In the genomic region with DNA sequence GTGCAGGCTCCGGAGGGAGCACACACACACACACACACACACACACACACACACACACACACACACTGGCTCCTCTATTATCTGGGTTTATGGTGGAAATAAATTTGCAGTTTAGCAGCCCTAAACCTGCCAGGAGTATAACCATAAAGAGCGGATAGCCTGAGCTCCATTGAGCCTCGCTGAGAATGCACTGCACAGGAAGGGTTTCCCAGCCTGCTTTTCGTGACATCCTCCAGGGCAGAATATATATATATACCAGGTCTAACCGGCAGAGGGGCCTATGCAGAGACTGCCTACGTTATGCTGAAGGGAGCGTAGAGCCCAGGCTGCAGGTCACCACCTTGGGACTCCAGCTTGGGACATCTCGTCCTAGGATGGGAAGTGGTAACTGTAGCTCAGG, we compare ENCODE assay signal across 18 mouse cellular contexts. TPM values are rescaled to one million over a fixed set of nuclear protein-coding genes. Genes with fewer than 3 reads are reported as not detected.
DNase-seq lines count a peak whose midpoint lies in the region; ATAC-seq lines count a peak whose summit lies in the region.
"Had no signal": no experiment of that assay in that cellular context is flagged by ENCODE, and none has a peak within 500 bp of the region (broad histone marks: within the 10 kb centered on the region; RNA-seq: fewer than 3 reads in every experiment).

No protein-coding gene starts in this region.

- no peak overlapping the region for H3K9ac ChIP-seq in heart, embryonic 12.5 days
- no peak overlapping the region for H3K9ac ChIP-seq in neural tube, embryonic 11.5 days (ENCODE audit: low read length)
- no peak overlapping the region for H3K9ac ChIP-seq in midbrain, embryonic 12.5 days (replicated peaks)
- H3K9ac ChIP-seq: embryonic facial prominence, embryonic 13.5 days had no signal

- no peak overlapping the region for H3K4me3 ChIP-seq in heart, embryonic 12.5 days
- no peak overlapping the region for H3K4me3 ChIP-seq in neural tube, embryonic 11.5 days (ENCODE audit: low read depth, low read length)
- no peak overlapping the region for H3K4me3 ChIP-seq in midbrain, embryonic 12.5 days
- H3K4me3 ChIP-seq: embryonic facial prominence, embryonic 13.5 days had no signal

- no peak for DNase-seq in heart, adult 11 months
- no peak for DNase-seq in neural tube, embryonic 11.5 days (ENCODE audit: low spot score)
- DNase-seq in neural tube, embryonic 10.5 days (ENCODE audit: extremely low spot score, low spot score) = no peak
- no peak for DNase-seq in embryo, embryonic 10 days (ENCODE audit: low spot score)
- DNase-seq in Muller cell, postnatal 12 days (ENCODE audit: inconsistent ontology term) = no peak
- DNase-seq: adrenal gland, postnatal 36 days; cerebellum, postnatal 14 days; gastrocnemius, postnatal 14 days; kidney, postnatal 14 days; layer of hippocampus, adult 9-11 months; lung, adult 18-20 months; right cerebral cortex, adult 18-20 months; thymus, postnatal 36 days had no signal

- 55% methylated on average over 8 of the region's 8 CpGs for WGBS in heart, embryonic 12.5 days
- WGBS in neural tube, embryonic 11.5 days = 44% methylated on average over 8 of the region's 8 CpGs
- 71% methylated on average over 8 of the region's 8 CpGs for WGBS in midbrain, embryonic 12.5 days

- no peaks in the 10 kb centered on the region for H3K9me3 ChIP-seq in heart, embryonic 12.5 days (replicated peaks)
- H3K9me3 ChIP-seq in neural tube, embryonic 11.5 days (ENCODE audit: control insufficient read depth, low read length) = no peaks in the 10 kb centered on the region
- no peaks in the 10 kb centered on the region for H3K9me3 ChIP-seq in midbrain, embryonic 12.5 days
- H3K9me3 ChIP-seq: embryonic facial prominence, embryonic 13.5 days; G1E had no signal

- H3K4me2 ChIP-seq in heart, embryonic 12.5 days = no peak overlapping the region
- H3K4me2 ChIP-seq in neural tube, embryonic 11.5 days (ENCODE audit: low read depth) = no peak overlapping the region
- no peak overlapping the region for H3K4me2 ChIP-seq in midbrain, embryonic 12.5 days (replicated peaks)
- H3K4me2 ChIP-seq: embryonic facial prominence, embryonic 13.5 days had no signal

- 0 out of 2 replicates have a peak, but pooled peaks have one; percentile 8 for ATAC-seq in heart, embryonic 12.5 days (ENCODE audit: insufficient number of reproducible peaks, low FRiP score)
- peak; percentile 30; the same call in 1 of the 2 replicates for ATAC-seq in neural tube, embryonic 11.5 days (ENCODE audit: insufficient read depth, low FRiP score, low TSS enrichment)
- ATAC-seq in midbrain, embryonic 12.5 days (ENCODE audit: low FRiP score, low read depth) = no peak

- peaks cover 24% of the 10 kb centered on the region for H3K27me3 ChIP-seq in heart, embryonic 12.5 days (replicated peaks)
- H3K27me3 ChIP-seq in neural tube, embryonic 11.5 days (ENCODE audit: control insufficient read depth, insufficient read depth, low read length) = 0 out of 2 replicates have a peak, but pooled peaks cover 2% of the 10 kb centered on the region
- 0 out of 2 replicates have a peak, but pooled peaks cover 3% of the 10 kb centered on the region for H3K27me3 ChIP-seq in midbrain, embryonic 12.5 days

- H3K27ac ChIP-seq in heart, embryonic 12.5 days (ENCODE audit: poor library complexity, severe bottlenecking) = no peak overlapping the region
- H3K27ac ChIP-seq in neural tube, embryonic 11.5 days (ENCODE audit: low read depth, low read length) = peak overlapping the region; percentile 44; the same call in 1 of the 2 replicates
- peak overlapping the region; percentile 64 for H3K27ac ChIP-seq in midbrain, embryonic 12.5 days (replicated peaks)
- H3K27ac ChIP-seq: embryonic facial prominence, embryonic 13.5 days; stomach, postnatal 0 days had no signal

- no peaks in the 10 kb centered on the region for H3K36me3 ChIP-seq in heart, embryonic 12.5 days
- no peaks in the 10 kb centered on the region for H3K36me3 ChIP-seq in neural tube, embryonic 11.5 days (ENCODE audit: control insufficient read depth, insufficient read depth, low read length)
- H3K36me3 ChIP-seq in midbrain, embryonic 12.5 days = no peaks in the 10 kb centered on the region
- H3K36me3 ChIP-seq: embryonic facial prominence, embryonic 13.5 days; G1E had no signal

- H3K4me1 ChIP-seq in heart, embryonic 12.5 days (replicated peaks) = peaks cover 19% of the 10 kb centered on the region
- H3K4me1 ChIP-seq in neural tube, embryonic 11.5 days (ENCODE audit: control insufficient read depth, insufficient read depth, low read length) = peaks cover 3% of the 10 kb centered on the region; the same call in 1 of the 2 replicates
- H3K4me1 ChIP-seq in midbrain, embryonic 12.5 days = peaks cover 30% of the 10 kb centered on the region

RNA-seq across cellular contexts. Expression of a gene that starts 52.0 kb away (rescaled TPM):
- 5.9 and 6.2 TPM in 2 replicates for polyA plus RNA-seq in heart, embryonic 12.5 days (2016; fragmentation: Nextera tagmentation; extraction: Ambion mirVana)
- polyA plus RNA-seq in neural tube, embryonic 11.5 days (2014; fragmentation: Nextera tagmentation; extraction: Ambion mirVana) = 1.4 and 1.8 TPM in 2 replicates
- polyA plus RNA-seq in midbrain, embryonic 12.5 days (2016; fragmentation: Nextera tagmentation; extraction: Ambion mirVana) = 3.7 and 4.1 TPM in 2 replicates
